Mouse (Mus musculus) MEL (cell line): ENCODE measurements around the gene Copg1. TPM values are rescaled to one million over a fixed set of nuclear protein-coding genes. Genes with fewer than 3 reads are reported as not detected.

ENCODE experiments used
- DNase-seq: peaks from one replicate; pipeline ENCODE4 v3.0.0; 2011; ENCODE audit warnings: low read depth, low spot score
- H3K27ac ChIP-seq: 2 replicates; pipeline ENCODE4 v1.5.1; 2012; ENCODE audit warnings: low read depth, mild to moderate bottlenecking, control low read depth, low read length, moderate library complexity; ENCODE audit not compliant: control insufficient read depth
- H3K27me3 ChIP-seq, 2 experiments: fragments of 150-350 bp in 1 of 2; sonication (generic) in 1 of 2; 2 replicates each; pipeline ENCODE4 v1.6.1; 2012; ENCODE audit warnings: low read length in 2 of 2, mild to moderate bottlenecking in 2 of 2, improper control_type of control experiment in 1 of 2, moderate library complexity in 1 of 2; ENCODE audit not compliant: insufficient read depth in 2 of 2, control insufficient read depth in 1 of 2
- H3K36me3 ChIP-seq, 2 experiments: 2 replicates each; pipeline ENCODE4 v1.6.1; 2012 to 2014; ENCODE audit warnings: low read length in 2 of 2, improper control_type of control experiment in 1 of 2, inconsistent platforms in 1 of 2, mild to moderate bottlenecking in 1 of 2; ENCODE audit not compliant: insufficient read depth in 2 of 2, control insufficient read depth in 1 of 2
- H3K4me1 ChIP-seq, 2 experiments: fragments of 150-350 bp in 1 of 2; sonication (generic) in 1 of 2; 2 replicates each; pipeline ENCODE4 v1.6.1; 2012; ENCODE audit warnings: low read length in 2 of 2, improper control_type of control experiment in 1 of 2, mild to moderate bottlenecking in 1 of 2; ENCODE audit not compliant: insufficient read depth in 2 of 2, control insufficient read depth in 1 of 2
- H3K4me3 ChIP-seq, 2 experiments: fragments of 150-350 bp in 1 of 2; sonication (generic) in 1 of 2; 2 replicates each; pipeline ENCODE4 v1.5.1; 2012; ENCODE audit warnings: low read depth in 2 of 2, low read length in 2 of 2, mild to moderate bottlenecking in 2 of 2, moderate library complexity in 2 of 2, control low read depth in 1 of 2, improper control_type of control experiment in 1 of 2; ENCODE audit not compliant: control insufficient read depth in 1 of 2, insufficient read depth in 1 of 2
- H3K79me2 ChIP-seq: 2 replicates; pipeline ENCODE4 v1.6.1; 2012; ENCODE audit warnings: mild to moderate bottlenecking, low read length, moderate library complexity; ENCODE audit not compliant: control insufficient read depth, poor library complexity, insufficient read depth
- H3K9ac ChIP-seq: 2 replicates; pipeline ENCODE4 v1.6.1; 2012; ENCODE audit warnings: low read depth, mild to moderate bottlenecking, control low read depth, low read length, moderate library complexity; ENCODE audit not compliant: control insufficient read depth, poor library complexity, severe bottlenecking
- H3K9me3 ChIP-seq: fragments of 150-350 bp; sonication (generic); replicated peaks from 2 replicates; pipeline ENCODE4 v1.6.1; 2012; ENCODE audit warnings: mild to moderate bottlenecking, low read length, improper control_type of control experiment, moderate library complexity; ENCODE audit not compliant: insufficient read depth
- BHLHE40 ChIP-seq: IDR thresholded peaks from 2 replicates; pipeline ENCODE4 v1.6.1; 2012; ENCODE audit warnings: low read depth, mild to moderate bottlenecking, inconsistent platforms, low read length, improper control_type of control experiment, borderline replicate concordance
- CHD1 ChIP-seq: IDR thresholded peaks from 2 replicates; pipeline ENCODE4 v1.6.1; 2012; ENCODE audit warnings: low read depth, mild to moderate bottlenecking, inconsistent platforms, low read length, improper control_type of control experiment
- CTCF ChIP-seq, 3 experiments: IDR thresholded peaks in 2 of 3; conservative IDR thresholded peaks in 1 of 3; 2 replicates each; pipeline ENCODE4 v1.5.1; 2011 to 2012; ENCODE audit warnings: low read length in 3 of 3, low read depth in 2 of 3, mild to moderate bottlenecking in 2 of 3, improper control_type of control experiment in 1 of 3, inconsistent platforms in 1 of 3, mixed read lengths in 1 of 3, moderate library complexity in 1 of 3; ENCODE audit not compliant: control insufficient read depth in 1 of 3, insufficient read depth in 1 of 3, poor library complexity in 1 of 3, severe bottlenecking in 1 of 3
- ETS1 ChIP-seq: IDR thresholded peaks from 2 replicates; pipeline ENCODE4 v1.6.1; 2012; ENCODE audit warnings: low read depth, mild to moderate bottlenecking, inconsistent platforms, low read length, improper control_type of control experiment, moderate library complexity
- GABPA ChIP-seq: IDR thresholded peaks from 2 replicates; pipeline ENCODE4 v1.6.1; 2012; ENCODE audit warnings: low read depth, mild to moderate bottlenecking, inconsistent platforms, low read length, improper control_type of control experiment, moderate library complexity
- JUND ChIP-seq: IDR thresholded peaks from 2 replicates; pipeline ENCODE4 v1.6.1; 2011; ENCODE audit warnings: low read depth, mild to moderate bottlenecking, improper control_type of control experiment, low read length
- KAT2A ChIP-seq: conservative IDR thresholded peaks from 2 replicates; pipeline ENCODE4 v1.6.1; 2012; ENCODE audit warnings: low read depth, low read length, improper control_type of control experiment, inconsistent platforms
- MEF2A ChIP-seq: IDR thresholded peaks from 2 replicates; pipeline ENCODE4 v1.6.1; 2014; ENCODE audit warnings: low read depth, mild to moderate bottlenecking, inconsistent platforms, low read length, improper control_type of control experiment; ENCODE audit not compliant: poor library complexity, insufficient replicate concordance, severe bottlenecking; ENCODE audit errors: extremely low read depth
- MXI1 ChIP-seq: IDR thresholded peaks from 2 replicates; pipeline ENCODE4 v1.6.1; 2011; ENCODE audit warnings: mild to moderate bottlenecking, low read depth, low read length, improper control_type of control experiment
- MYC ChIP-seq: IDR thresholded peaks from 2 replicates; pipeline ENCODE4 v1.6.1; 2011; ENCODE audit warnings: low read depth, mild to moderate bottlenecking, low read length, improper control_type of control experiment, moderate library complexity
- POLR2AphosphoS2 ChIP-seq: IDR thresholded peaks from 2 replicates; pipeline ENCODE4 v1.6.1; 2011; ENCODE audit warnings: low read length, improper control_type of control experiment
- SIN3A ChIP-seq: IDR thresholded peaks from 2 replicates; pipeline ENCODE4 v1.6.1; 2012; ENCODE audit warnings: low read length, improper control_type of control experiment, inconsistent platforms
- TAL1 ChIP-seq: IDR thresholded peaks from 2 replicates; pipeline ENCODE4 v1.6.1; 2012; ENCODE audit warnings: mild to moderate bottlenecking, inconsistent platforms, low read length, moderate library complexity, mixed read lengths
- TBP ChIP-seq: IDR thresholded peaks from 2 replicates; pipeline ENCODE4 v1.8.0; 2011; ENCODE audit warnings: low read depth, low read length, improper control_type of control experiment
- TCF12 ChIP-seq: IDR thresholded peaks from 2 replicates; pipeline ENCODE4 v1.6.1; 2014; ENCODE audit warnings: low read depth, mild to moderate bottlenecking, inconsistent platforms, low read length, improper control_type of control experiment, moderate library complexity
- UBTF ChIP-seq: IDR thresholded peaks from 2 replicates; pipeline ENCODE4 v1.6.1; 2012; ENCODE audit warnings: low read depth, mild to moderate bottlenecking, inconsistent platforms, low read length, improper control_type of control experiment, moderate library complexity, borderline replicate concordance; ENCODE audit not compliant: insufficient read depth
- USF2 ChIP-seq, 2 experiments: IDR thresholded peaks; 2 replicates each; pipeline ENCODE4 v1.6.1; 2011 to 2012; ENCODE audit warnings: improper control_type of control experiment in 2 of 2, low read length in 2 of 2, borderline replicate concordance in 1 of 2, inconsistent platforms in 1 of 2, low read depth in 1 of 2, mild to moderate bottlenecking in 1 of 2; ENCODE audit not compliant: insufficient read depth in 1 of 2
- ZKSCAN1 ChIP-seq: IDR thresholded peaks from 2 replicates; pipeline ENCODE4 v1.6.1; 2012; ENCODE audit warnings: low read depth, mild to moderate bottlenecking, inconsistent platforms, low read length, improper control_type of control experiment, moderate library complexity
- ZMIZ1 ChIP-seq: IDR thresholded peaks from 2 replicates; pipeline ENCODE4 v1.6.1; 2012; ENCODE audit warnings: low read depth, mild to moderate bottlenecking, inconsistent platforms, low read length, improper control_type of control experiment, moderate library complexity
- ZNF384 ChIP-seq: IDR thresholded peaks from 2 replicates; pipeline ENCODE4 v1.6.1; 2012; ENCODE audit warnings: low read depth, mild to moderate bottlenecking, inconsistent platforms, low read length, improper control_type of control experiment
- polyA plus RNA-seq, 2 experiments: library from polyadenylated mRNA; stranded (reverse) in 1 of 2; unstranded in 1 of 2; fragments of >175 nt in 1 of 2; fragments of >200 nt in 1 of 2; gene quantifications; 2 replicates each; pipeline versions ENCODE4 v1.2.1 to v1.2.4; 2012; ENCODE audit warnings: low replicate concordance in 2 of 2, low read depth in 1 of 2; ENCODE audit not compliant: insufficient read length in 2 of 2, insufficient read depth in 1 of 2, missing spikeins in 1 of 2
- total RNA-seq: library from RNA; depleted of rRNA; stranded (reverse); fragments of 300-350 nt; gene quantifications from 2 replicates; pipeline ENCODE4 v1.2.3, GENCODE M21; 2012

Copg1 gene
- total and polyA plus RNA-seq, 3 experiments: 83.1 to 681 (median 117) TPM

- no peak for TF ChIP-seq KAT2A
- no peak for TF ChIP-seq ZKSCAN1
- no peak for TF ChIP-seq JUND
- no peak for TF ChIP-seq MYC
- TF ChIP-seq MXI1: no peak
- TF ChIP-seq CTCF (IDR thresholded peaks at IDR 0.05 in 2 of 3, conservative IDR thresholded peaks at IDR 0.05 in 1 of 3; ENCODE audit: control insufficient read depth in 1 of 3, insufficient read depth in 1 of 3, low read depth in 2 of 3, low read length in 3 of 3, poor library complexity in 1 of 3, severe bottlenecking in 1 of 3): no peak
- no peak for TF ChIP-seq ZMIZ1
- no peak for TF ChIP-seq ZNF384
- no peak for TF ChIP-seq USF2 (IDR thresholded peaks at IDR 0.05; ENCODE audit: borderline replicate concordance in 1 of 2, insufficient read depth in 1 of 2, low read depth in 1 of 2, low read length in 2 of 2)
- TF ChIP-seq UBTF: no peak
- TF ChIP-seq ETS1: no peak
- no peak for TF ChIP-seq GABPA
- TF ChIP-seq POLR2AphosphoS2: no peak
- Histone ChIP-seq H3K4me3 (no peak overlapping the region), H3K36me3 (peaks cover 8 to 9% of the 10 kb centered on the region in 2 experiments), H3K4me1 (peaks cover 4 to 8% of the 10 kb centered on the region in 2 experiments; a peak in 3 of 4 replicates), H3K27me3 (peaks cover 2 to 8% of the 10 kb centered on the region in 2 experiments; a peak in 3 of 4 replicates), H3K9ac (no peak overlapping the region), H3K27ac (no peak overlapping the region), H3K79me2 (peaks cover 25% of the 10 kb centered on the region), H3K9me3 (no peaks in the 10 kb centered on the region)
- DNase-seq: peak; percentile 35
Observed at GRCm38 (mm10) chr6:87853446-87853845, 34.2 kb upstream of the Copg1 start.

- Histone ChIP-seq H3K9ac (no peak overlapping the region), H3K79me2 (no peaks in the 10 kb centered on the region), H3K27me3 (peaks cover 2 to 9% of the 10 kb centered on the region in 2 experiments; a peak in 3 of 4 replicates), H3K9me3 (no peaks in the 10 kb centered on the region), H3K4me3 (no peak overlapping the region), H3K27ac (no peak overlapping the region), H3K4me1 (peaks cover 0 to 3% of the 10 kb centered on the region in 2 experiments; a peak in 2 of 4 replicates), H3K36me3 (no peaks in the 10 kb centered on the region; a peak in 1 of 4 replicates)
- no peak for DNase-seq
- no peak for TF ChIP-seq GABPA
- TF ChIP-seq CHD1: no peak
- TF ChIP-seq KAT2A: no peak
- no peak for TF ChIP-seq UBTF
Observed at GRCm38 (mm10) chr6:87857071-87857470, 30.5 kb upstream of the Copg1 start.

DNA sequence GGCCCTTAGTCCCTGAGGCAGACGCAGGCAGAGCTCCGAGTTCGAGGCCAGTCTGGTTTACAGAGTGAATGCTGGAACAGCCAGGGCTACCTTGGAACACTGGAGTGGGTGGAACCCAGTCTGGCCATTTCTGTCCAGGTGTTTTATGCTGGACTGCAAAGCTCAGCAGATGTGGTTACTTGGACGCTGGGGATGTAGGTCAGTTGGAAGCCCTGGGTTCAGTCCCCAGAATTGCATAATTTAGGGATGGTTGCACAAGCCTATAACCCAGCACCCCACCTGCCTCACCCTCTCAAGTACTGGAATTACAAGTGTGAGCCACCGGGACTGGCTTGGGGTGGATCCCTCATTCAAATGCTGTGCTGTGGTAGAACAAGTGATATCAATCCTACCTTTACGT, 21.4 kb upstream of the Copg1 start:
- H3K4me1 ChIP-seq: peaks cover 12 to 28% of the 10 kb centered on the region in 2 experiments
- H3K27ac ChIP-seq: no peak overlapping the region
- no peaks in the 10 kb centered on the region for H3K9me3 ChIP-seq

More for the DNA sequence above, 21.4 kb upstream of the Copg1 start:
- no peak overlapping the region for H3K4me3 ChIP-seq
- no peaks in the 10 kb centered on the region for H3K27me3 ChIP-seq
- no peaks in the 10 kb centered on the region for H3K79me2 ChIP-seq
- no peak overlapping the region for H3K9ac ChIP-seq
- no peak for TF ChIP-seq UBTF
- TF ChIP-seq ZMIZ1: no peak
- no peak for TF ChIP-seq TCF12
- no peak for TF ChIP-seq TBP
- TF ChIP-seq TAL1: no peak
- no peak for TF ChIP-seq KAT2A
- no peak for TF ChIP-seq BHLHE40
- TF ChIP-seq USF2 (IDR thresholded peaks at IDR 0.05; ENCODE audit: borderline replicate concordance in 1 of 2, insufficient read depth in 1 of 2, low read depth in 1 of 2, low read length in 2 of 2): no peak
- TF ChIP-seq SIN3A: no peak
- no peak for TF ChIP-seq MYC
- no peak for TF ChIP-seq MEF2A
- no peak for TF ChIP-seq ETS1
- TF ChIP-seq GABPA: no peak
- H3K36me3 ChIP-seq: peaks cover 0 to 27% of the 10 kb centered on the region in 2 experiments; a peak in 2 of 4 replicates
- DNase-seq: no peak
